Mouse (Mus musculus): ENCODE measurements around the gene Chrnb1. TPM values are rescaled to one million over a fixed set of nuclear protein-coding genes. Genes with fewer than 3 reads are reported as not detected.

Gene Chrnb1
- total and polyA plus RNA-seq, 3 experiments: 4.1 to 10.3 (median 4.1) TPM

DNA sequence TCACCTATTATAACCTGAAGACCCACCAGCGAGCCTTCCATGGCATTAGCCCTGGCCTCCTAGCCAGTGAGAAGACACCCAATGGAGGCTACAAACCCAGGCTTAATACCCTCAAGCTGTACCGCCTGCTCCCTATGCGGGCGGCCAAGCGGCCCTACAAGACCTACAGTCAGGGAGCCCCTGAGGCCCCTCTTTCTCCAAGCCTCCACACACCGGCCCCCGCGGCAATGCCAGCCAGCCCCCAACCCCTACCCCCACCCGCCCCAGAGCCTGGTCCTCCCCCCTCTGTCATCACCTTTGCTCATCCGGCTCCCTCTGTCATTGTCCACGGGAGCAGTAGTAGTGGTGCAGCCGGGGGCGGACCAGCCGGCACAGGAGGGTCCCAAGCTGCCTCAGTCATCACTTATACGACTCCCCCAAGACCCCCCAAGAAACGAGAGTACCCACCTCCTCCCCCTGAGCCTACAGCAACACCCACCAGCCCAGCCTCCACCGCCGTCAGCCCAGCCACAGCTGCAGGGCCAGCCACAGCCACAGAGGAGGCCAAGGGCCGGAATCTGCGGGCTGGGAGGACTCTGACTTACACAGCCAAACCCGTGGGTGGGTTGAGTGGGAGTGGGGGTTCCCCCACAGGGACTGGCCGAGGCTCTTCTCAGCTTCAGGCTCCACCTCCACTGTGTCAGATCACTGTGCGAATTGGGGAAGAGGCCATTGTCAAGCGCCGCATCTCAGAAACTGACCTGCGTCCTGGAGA lies 18.1 kb downstream of the Chrnb1 start:
- no peak overlapping the region for H3K4me3 ChIP-seq
- intact Hi-C loops (cut with DNase I): no loop called here
- H3K36me3 ChIP-seq (ENCODE audit: control insufficient read depth, insufficient read depth, low read length): no peaks in the 10 kb centered on the region
- DNase-seq: no peak
- WGBS: 74% methylated on average over 26 of the region's 26 CpGs
- no peak overlapping the region for H3K27ac ChIP-seq
- H3K27me3 ChIP-seq (ENCODE audit: control insufficient read depth, insufficient read depth, low read length): no peaks in the 10 kb centered on the region
- TF ChIP-seq EP300 (IDR thresholded peaks at IDR 0.05; ENCODE audit: insufficient read depth, low read depth, low read length): no peak
- TF ChIP-seq POLR2A (IDR thresholded peaks at IDR 0.05; ENCODE audit: insufficient read depth, low read depth, low read length): no peak
- no peak for TF ChIP-seq CTCF (IDR thresholded peaks at IDR 0.05)
- H3K9ac ChIP-seq (ENCODE audit: low read depth, low read length): no peak overlapping the region
- peaks cover 5% of the 10 kb centered on the region; the same call in 1 of the 2 replicates for H3K79me2 ChIP-seq (replicated peaks; ENCODE audit: control insufficient read depth, insufficient read depth, low read length)
- no peaks in the 10 kb centered on the region for H3K4me1 ChIP-seq (ENCODE audit: control insufficient read depth, insufficient read depth, low read length)

GRCm38 (mm10) chr11:69776488-69776887 lies 19.3 kb downstream of the Chrnb1 start:
- no peak overlapping the region for H3K27ac ChIP-seq
- peaks cover 5% of the 10 kb centered on the region; the same call in 1 of the 2 replicates for H3K79me2 ChIP-seq (replicated peaks; ENCODE audit: control insufficient read depth, insufficient read depth, low read length)
- intact Hi-C loops (cut with DNase I): no loop called here
- no peaks in the 10 kb centered on the region for H3K4me1 ChIP-seq (ENCODE audit: control insufficient read depth, insufficient read depth, low read length)
- no peak for TF ChIP-seq EP300 (IDR thresholded peaks at IDR 0.05; ENCODE audit: insufficient read depth, low read depth, low read length)
- TF ChIP-seq POLR2A (IDR thresholded peaks at IDR 0.05; ENCODE audit: insufficient read depth, low read depth, low read length): no peak
- no peak for TF ChIP-seq CTCF (IDR thresholded peaks at IDR 0.05)
- no peak overlapping the region for H3K9ac ChIP-seq (ENCODE audit: low read depth, low read length)
- no peaks in the 10 kb centered on the region for H3K27me3 ChIP-seq (ENCODE audit: control insufficient read depth, insufficient read depth, low read length)
- no peak overlapping the region for H3K4me3 ChIP-seq
- no peaks in the 10 kb centered on the region for H3K36me3 ChIP-seq (ENCODE audit: control insufficient read depth, insufficient read depth, low read length)
- WGBS: 89% methylated on average over 20 of the region's 20 CpGs
- DNase-seq: no peak

DNA sequence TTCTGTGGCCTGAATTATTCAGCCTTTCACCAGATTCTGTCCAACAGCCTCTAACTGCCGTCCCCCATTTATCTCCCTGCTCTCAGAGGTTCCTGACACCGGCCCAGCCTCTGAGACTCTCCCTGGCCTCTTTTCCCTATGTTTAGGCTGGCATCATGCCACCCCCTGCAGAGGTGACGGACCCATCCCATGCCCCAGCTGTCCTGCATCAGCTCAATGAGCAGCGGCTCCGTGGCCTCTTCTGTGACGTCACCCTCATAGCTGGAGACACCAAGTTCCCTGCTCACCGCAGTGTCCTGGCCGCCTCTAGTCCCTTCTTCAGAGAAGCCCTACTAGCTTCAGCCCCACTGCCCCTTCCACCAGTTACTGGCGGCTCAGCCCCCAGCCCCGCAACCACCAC lies 20.0 kb downstream of the Chrnb1 start:
- TF ChIP-seq POLR2A (IDR thresholded peaks at IDR 0.05; ENCODE audit: insufficient read depth, low read depth, low read length) (no peak), EP300 (IDR thresholded peaks at IDR 0.05; ENCODE audit: insufficient read depth, low read depth, low read length) (no peak), CTCF (IDR thresholded peaks at IDR 0.05) (no peak)

GRCm38 (mm10) chr11:69774961-69775360 lies 20.8 kb downstream of the Chrnb1 start:
- 59% methylated on average over 5 of the region's 5 CpGs for WGBS
- peaks cover 5% of the 10 kb centered on the region; the same call in 1 of the 2 replicates for H3K79me2 ChIP-seq (replicated peaks; ENCODE audit: control insufficient read depth, insufficient read depth, low read length)
- H3K36me3 ChIP-seq (ENCODE audit: control insufficient read depth, insufficient read depth, low read length): no peaks in the 10 kb centered on the region
- intact Hi-C loops (cut with DNase I): no loop called here
- H3K9ac ChIP-seq (ENCODE audit: low read depth, low read length): no peak overlapping the region
- no peak overlapping the region for H3K4me3 ChIP-seq
- DNase-seq: no peak
- H3K27me3 ChIP-seq (ENCODE audit: control insufficient read depth, insufficient read depth, low read length): no peaks in the 10 kb centered on the region
- TF ChIP-seq CTCF (IDR thresholded peaks at IDR 0.05) (no peak), EP300 (IDR thresholded peaks at IDR 0.05; ENCODE audit: insufficient read depth, low read depth, low read length) (no peak), POLR2A (IDR thresholded peaks at IDR 0.05; ENCODE audit: insufficient read depth, low read depth, low read length) (no peak)
- H3K4me1 ChIP-seq (ENCODE audit: control insufficient read depth, insufficient read depth, low read length): no peaks in the 10 kb centered on the region
- H3K27ac ChIP-seq: no peak overlapping the region

More for the DNA sequence above, 20.0 kb downstream of the Chrnb1 start:
- 68% methylated on average over 10 of the region's 10 CpGs for WGBS
- H3K4me3 ChIP-seq: no peak overlapping the region
- no peaks in the 10 kb centered on the region for H3K27me3 ChIP-seq (ENCODE audit: control insufficient read depth, insufficient read depth, low read length)
- no peak for DNase-seq
- H3K4me1 ChIP-seq (ENCODE audit: control insufficient read depth, insufficient read depth, low read length): no peaks in the 10 kb centered on the region
- intact Hi-C loops (cut with DNase I): no loop called here
- peaks cover 5% of the 10 kb centered on the region; the same call in 1 of the 2 replicates for H3K79me2 ChIP-seq (replicated peaks; ENCODE audit: control insufficient read depth, insufficient read depth, low read length)
- H3K36me3 ChIP-seq (ENCODE audit: control insufficient read depth, insufficient read depth, low read length): no peaks in the 10 kb centered on the region
- H3K27ac ChIP-seq: no peak overlapping the region
- H3K9ac ChIP-seq (ENCODE audit: low read depth, low read length): no peak overlapping the region

DNA sequence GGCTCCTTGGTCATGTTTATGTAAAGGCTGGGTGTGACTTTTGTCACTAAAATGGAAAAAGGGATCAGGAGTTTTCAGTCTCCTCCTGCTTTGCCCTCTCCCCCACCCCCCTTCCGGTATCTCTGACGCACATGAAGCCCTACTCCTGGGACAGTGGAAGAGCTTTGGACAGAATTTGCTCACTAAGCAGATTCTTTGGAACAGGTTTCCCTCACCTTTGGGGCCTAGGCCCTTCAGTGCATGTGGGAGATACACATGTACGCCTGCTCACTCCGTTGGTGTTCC lies 28.2 kb downstream of the Chrnb1 start:
- Histone ChIP-seq H3K27me3 (ENCODE audit: control insufficient read depth, insufficient read depth, low read length) (no peaks in the 10 kb centered on the region), H3K27ac (peak overlapping the region; percentile 99), H3K36me3 (ENCODE audit: control insufficient read depth, insufficient read depth, low read length) (no peaks in the 10 kb centered on the region), H3K4me3 (peak overlapping the region; percentile 99), H3K79me2 (replicated peaks; ENCODE audit: control insufficient read depth, insufficient read depth, low read length) (no peaks in the 10 kb centered on the region; the same call in 1 of the 2 replicates), H3K4me1 (ENCODE audit: control insufficient read depth, insufficient read depth, low read length) (peaks cover 11% of the 10 kb centered on the region), H3K9ac (ENCODE audit: low read depth, low read length) (0 out of 2 replicates have a peak overlapping the region, but pooled peaks have one; percentile 10)
- intact Hi-C loops (cut with DNase I): loop anchor here (2.0 kb wide), 1 partner anchor 35 kb away; no protein-coding TSS in a partner anchor
- DNase-seq: peak in 1 of 2 experiments; percentile 26
- TF ChIP-seq CTCF (IDR thresholded peaks at IDR 0.05) (no peak), POLR2A (IDR thresholded peaks at IDR 0.05; ENCODE audit: insufficient read depth, low read depth, low read length) (peak; percentile 43; the same call in 1 of the 2 replicates), EP300 (IDR thresholded peaks at IDR 0.05; ENCODE audit: insufficient read depth, low read depth, low read length) (no peak)
- WGBS: 36% methylated on average over 4 of the region's 4 CpGs
